Comparison of ENCODE assay signal across 8 mouse cellular contexts in genomic region chr6:146270162-146270561, GRCm38 (mm10).
DNase-seq lines count a peak whose midpoint lies in the region; ATAC-seq lines count a peak whose summit lies in the region.

No protein-coding gene starts in this region.

- 0 out of 2 replicates have a peak, but pooled peaks have one; percentile 47 for ATAC-seq in hindbrain, embryonic 15.5 days (ENCODE audit: low FRiP score, low read depth)
- no peak for ATAC-seq in hindbrain, embryonic 13.5 days (ENCODE audit: low FRiP score)
- ATAC-seq in stomach, embryonic 15.5 days (ENCODE audit: insufficient read depth, low FRiP score, low read depth): peak; percentile 44; the same call in 1 of the 2 replicates

- 26% methylated on average over 5 of the region's 5 CpGs for WGBS in hindbrain, embryonic 15.5 days
- 35% methylated on average over 5 of the region's 5 CpGs for WGBS in hindbrain, embryonic 13.5 days
- 33% methylated on average over 5 of the region's 5 CpGs for WGBS in heart, embryonic 10.5 days
- WGBS in stomach, embryonic 15.5 days: 20% methylated on average over 5 of the region's 5 CpGs

- no peak overlapping the region for H3K9ac ChIP-seq in hindbrain, embryonic 15.5 days
- no peak overlapping the region for H3K9ac ChIP-seq in hindbrain, embryonic 13.5 days
- no peak overlapping the region for H3K9ac ChIP-seq in stomach, embryonic 15.5 days

- peaks cover 9% of the 10 kb centered on the region for H3K4me1 ChIP-seq in hindbrain, embryonic 15.5 days (replicated peaks)
- H3K4me1 ChIP-seq in hindbrain, embryonic 13.5 days (replicated peaks): peaks cover 12% of the 10 kb centered on the region
- peaks cover 4% of the 10 kb centered on the region for H3K4me1 ChIP-seq in heart, embryonic 10.5 days
- peaks cover 5% of the 10 kb centered on the region; the same call in 1 of the 2 replicates for H3K4me1 ChIP-seq in stomach, embryonic 15.5 days

- no peaks in the 10 kb centered on the region for H3K36me3 ChIP-seq in hindbrain, embryonic 15.5 days
- no peaks in the 10 kb centered on the region for H3K36me3 ChIP-seq in hindbrain, embryonic 13.5 days
- 0 out of 2 replicates have a peak, but pooled peaks cover 7% of the 10 kb centered on the region for H3K36me3 ChIP-seq in heart, embryonic 10.5 days
- 0 out of 2 replicates have a peak, but pooled peaks cover 3% of the 10 kb centered on the region for H3K36me3 ChIP-seq in stomach, embryonic 15.5 days

- no peak overlapping the region for H3K27ac ChIP-seq in hindbrain, embryonic 15.5 days (replicated peaks)
- no peak overlapping the region for H3K27ac ChIP-seq in hindbrain, embryonic 13.5 days
- H3K27ac ChIP-seq in heart, embryonic 10.5 days: no peak overlapping the region; the same call in 1 of the 2 replicates
- peak overlapping the region; percentile 42; the same call in 1 of the 2 replicates for H3K27ac ChIP-seq in stomach, embryonic 15.5 days

- H3K4me2 ChIP-seq in hindbrain, embryonic 15.5 days: no peak overlapping the region
- no peak overlapping the region for H3K4me2 ChIP-seq in hindbrain, embryonic 13.5 days
- no peak overlapping the region for H3K4me2 ChIP-seq in stomach, embryonic 15.5 days

- H3K27me3 ChIP-seq in hindbrain, embryonic 15.5 days: no peaks in the 10 kb centered on the region
- no peaks in the 10 kb centered on the region for H3K27me3 ChIP-seq in hindbrain, embryonic 13.5 days
- H3K27me3 ChIP-seq in heart, embryonic 10.5 days (ENCODE audit: insufficient read depth, poor library complexity, severe bottlenecking): no peaks in the 10 kb centered on the region
- H3K27me3 ChIP-seq in stomach, embryonic 15.5 days (replicated peaks): no peaks in the 10 kb centered on the region

- peak; percentile 17 for DNase-seq in right cerebral cortex, adult 18-20 months
- DNase-seq in right cerebral cortex, adult 2 months (ENCODE audit: low spot score in 2 of 2): no peak
- peak; percentile 71 for DNase-seq in heart, embryonic 10.5 days (ENCODE audit: low spot score)
- no peak for DNase-seq in spleen, postnatal 36 days (ENCODE audit: low spot score in 2 of 2)
- no peak for DNase-seq in layer of hippocampus, adult 9-10 months (ENCODE audit: low spot score)

- no peak overlapping the region for H3K4me3 ChIP-seq in hindbrain, embryonic 15.5 days
- H3K4me3 ChIP-seq in hindbrain, embryonic 13.5 days: no peak overlapping the region
- no peak overlapping the region for H3K4me3 ChIP-seq in heart, embryonic 10.5 days
- H3K4me3 ChIP-seq in stomach, embryonic 15.5 days (replicated peaks): no peak overlapping the region

- no peaks in the 10 kb centered on the region for H3K9me3 ChIP-seq in hindbrain, embryonic 15.5 days
- no peaks in the 10 kb centered on the region for H3K9me3 ChIP-seq in hindbrain, embryonic 13.5 days
- H3K9me3 ChIP-seq in heart, embryonic 10.5 days: no peaks in the 10 kb centered on the region
- H3K9me3 ChIP-seq in stomach, embryonic 15.5 days: no peaks in the 10 kb centered on the region

Comparison
In these comparisons a context has a peak if more than half of its experiments do, and no peak if none do; other contexts are left out.
1. DNase-seq: peak in right cerebral cortex, adult 18-20 months (single experiment) and heart, embryonic 10.5 days (single experiment); none in right cerebral cortex, adult 2 months (0 of 2), spleen, postnatal 36 days (0 of 2) and layer of hippocampus, adult 9-10 months (single experiment).